Mouse (Mus musculus): ENCODE data around the gene Stap2.

GRCm38 (mm10) chr17:55976255-55976862, 29.0 kb downstream of the Stap2 start:
- peak; percentile 85 for TF ChIP-seq CTCF (IDR thresholded peaks at IDR 0.05; ENCODE audit: borderline replicate concordance, insufficient read depth, low read depth, low read length)
- TF ChIP-seq POLR2A (IDR thresholded peaks at IDR 0.05; ENCODE audit: borderline replicate concordance, insufficient read depth, low read length) = 0 out of 2 replicates have a peak, but pooled peaks have one; percentile 12
